Mouse (Mus musculus) intestine, embryonic 16.5 days (tissue): ENCODE measurements at regions not wholly inside any gene's neighbourhood (a gene's known extent, or its start where the extent isn't known, plus 50 kb on each side); places are given as distances from the start of the nearest gene placed in this dataset.

ENCODE experiments used
- ATAC-seq: fragments of 200-750 bp; cut with Nextera tagmentation; 2 replicates; pipeline ENCODE4 v1.8.0; 2017; ENCODE audit warnings: moderate TSS enrichment, moderate library complexity
- H3K27ac ChIP-seq: fragments of 300-500 bp; sonication (generic); 2 replicates; pipeline ENCODE4 v1.5.1; 2014; ENCODE audit warnings: mild to moderate bottlenecking, low read length
- H3K27me3 ChIP-seq: fragments of 300-500 bp; sonication (generic); replicated peaks from 2 replicates; pipeline ENCODE4 v1.6.1; 2014; ENCODE audit warnings: low read length, control low read depth, mixed read lengths; ENCODE audit not compliant: control insufficient read depth, insufficient read depth
- H3K36me3 ChIP-seq: fragments of 300-500 bp; sonication (generic); 2 replicates; pipeline ENCODE4 v1.6.1; 2014; ENCODE audit warnings: low read length, control low read depth; ENCODE audit not compliant: control insufficient read depth, insufficient read depth
- H3K4me1 ChIP-seq: fragments of 300-500 bp; sonication (generic); 2 replicates; pipeline ENCODE4 v1.6.1; 2014; ENCODE audit warnings: low read length, control low read depth, mixed read lengths; ENCODE audit not compliant: control insufficient read depth, insufficient read depth
- H3K4me2 ChIP-seq: fragments of 300-500 bp; sonication (generic); 2 replicates; pipeline ENCODE4 v1.6.1; 2014; ENCODE audit warnings: low read depth, low read length, control low read depth
- H3K4me3 ChIP-seq: fragments of 300-500 bp; sonication (generic); 2 replicates; pipeline ENCODE4 v1.5.1; 2014; ENCODE audit warnings: mild to moderate bottlenecking, low read length
- H3K9ac ChIP-seq: fragments of 300-500 bp; sonication (generic); 2 replicates; pipeline ENCODE4 v1.6.1; 2014; ENCODE audit warnings: low read depth, low read length
- H3K9me3 ChIP-seq: fragments of 300-500 bp; sonication (generic); 2 replicates; pipeline ENCODE4 v1.6.1; 2016; ENCODE audit warnings: low read length, control low read depth; ENCODE audit not compliant: control insufficient read depth
- WGBS: fragments of 180-500 bp; shearing (Covaris S2); extraction: QIAGEN DNeasy Blood & Tissue Kit; methylation state at CpG from one replicate; pipeline ENCODE4 v1.1.7; 2014; 5-methylcytosine and 5-hydroxymethylcytosine counted together

DNA sequence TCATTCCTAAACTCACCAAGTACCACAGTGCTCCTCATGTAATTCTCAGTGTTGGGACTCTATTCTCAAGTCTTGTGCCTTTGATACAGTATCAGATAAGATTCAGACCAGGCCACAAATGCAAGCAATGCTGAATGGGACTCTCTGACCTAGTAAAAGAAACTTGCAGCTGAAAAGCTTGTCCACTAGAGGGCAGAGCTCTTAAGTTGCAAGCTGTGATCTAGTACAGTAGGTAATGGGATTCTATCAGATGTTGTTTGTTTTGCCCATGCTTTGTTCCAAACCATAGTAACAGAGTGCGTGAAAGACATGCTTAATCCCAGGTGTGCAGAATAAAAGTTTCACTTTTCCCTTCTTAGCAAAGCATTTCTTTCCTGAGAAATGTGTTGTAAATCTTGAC lies 383.2 kb upstream of the Chrm2 start:
- Histone ChIP-seq H3K4me2 (no peak overlapping the region), H3K27ac (no peak overlapping the region), H3K9me3 (no peaks in the 10 kb centered on the region), H3K36me3 (no peaks in the 10 kb centered on the region), H3K27me3 (no peaks in the 10 kb centered on the region), H3K9ac (no peak overlapping the region), H3K4me1 (no peaks in the 10 kb centered on the region), H3K4me3 (no peak overlapping the region)
- 49% methylated on average over 1 of the region's 1 CpGs for WGBS
- ATAC-seq = no peak

DNA sequence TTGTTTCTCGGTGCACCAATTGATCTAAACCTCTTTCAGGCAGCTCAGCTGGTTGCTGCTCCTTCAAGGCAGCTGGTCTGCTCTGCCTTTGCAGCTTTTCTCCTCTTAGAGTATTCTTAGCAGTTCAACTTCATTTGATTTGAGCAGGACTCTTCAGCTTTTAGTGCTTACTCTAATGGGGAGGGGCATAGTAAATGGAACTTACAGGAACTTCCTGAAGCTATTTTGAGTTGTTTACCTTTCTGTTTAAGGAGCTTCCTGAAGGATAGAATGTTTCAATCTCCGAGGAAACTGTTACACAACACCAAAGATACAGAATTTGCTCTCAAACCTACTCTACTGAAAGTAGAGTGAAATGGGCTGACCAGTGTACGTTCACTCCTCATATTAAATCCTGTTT lies 385.8 kb upstream of the Chrm2 start:
- no peaks in the 10 kb centered on the region for H3K9me3 ChIP-seq
- H3K4me2 ChIP-seq = no peak overlapping the region
- H3K36me3 ChIP-seq = no peaks in the 10 kb centered on the region
- ATAC-seq = no peak
- H3K9ac ChIP-seq = no peak overlapping the region
- no peaks in the 10 kb centered on the region for H3K4me1 ChIP-seq
- H3K4me3 ChIP-seq = no peak overlapping the region
- 64% methylated on average over 3 of the region's 3 CpGs for WGBS
- no peak overlapping the region for H3K27ac ChIP-seq
- no peaks in the 10 kb centered on the region for H3K27me3 ChIP-seq

DNA sequence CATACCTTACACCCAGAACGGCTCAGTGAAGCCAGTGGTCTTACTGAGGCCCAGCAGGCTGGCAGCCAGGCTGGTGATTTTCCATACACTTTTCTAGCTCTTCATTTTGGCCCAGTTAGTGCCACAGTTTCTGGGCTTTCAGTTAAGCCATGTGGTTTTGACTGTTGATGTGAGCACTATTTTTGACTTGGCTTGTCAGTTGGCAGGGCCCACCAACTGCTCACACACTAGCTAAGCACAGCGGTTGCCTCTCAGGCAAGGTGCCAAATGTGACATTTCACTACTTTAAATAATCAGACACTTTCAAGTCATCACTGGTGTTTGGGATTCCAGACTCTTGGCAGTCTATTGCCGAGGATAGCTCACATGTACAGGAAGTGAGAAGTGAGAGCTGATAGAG lies 399.0 kb upstream of the Chrm2 start:
- Histone ChIP-seq H3K36me3 (no peaks in the 10 kb centered on the region), H3K4me1 (no peaks in the 10 kb centered on the region), H3K9ac (no peak overlapping the region), H3K9me3 (no peaks in the 10 kb centered on the region), H3K4me2 (no peak overlapping the region), H3K4me3 (no peak overlapping the region), H3K27me3 (no peaks in the 10 kb centered on the region), H3K27ac (no peak overlapping the region)
- WGBS = 46% methylated on average over 3 of the region's 3 CpGs
- ATAC-seq = no peak

DNA sequence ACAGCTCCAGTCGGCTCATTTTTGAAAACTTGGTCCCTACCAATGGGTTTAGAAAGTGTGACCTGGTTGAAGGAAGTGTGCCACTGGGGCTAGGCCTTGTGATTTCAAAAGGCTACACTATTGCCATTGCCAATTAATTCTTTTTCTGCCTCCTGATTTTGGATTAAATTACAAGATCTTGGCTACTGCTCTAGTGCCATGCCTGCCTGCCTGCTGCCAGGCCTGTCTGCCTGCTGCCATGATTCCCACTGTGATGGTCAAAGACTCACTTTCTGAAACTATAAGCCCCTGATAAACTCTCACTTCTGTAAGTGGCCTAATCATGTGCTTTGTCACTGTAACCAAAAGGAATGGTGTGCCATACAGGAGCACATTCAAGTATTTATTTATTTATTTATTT lies 400.4 kb upstream of the Mtpn start:
- H3K4me1 ChIP-seq = no peaks in the 10 kb centered on the region
- 83% methylated on average over 1 of the region's 1 CpGs for WGBS
- H3K4me2 ChIP-seq = no peak overlapping the region
- no peaks in the 10 kb centered on the region for H3K27me3 ChIP-seq
- no peaks in the 10 kb centered on the region for H3K9me3 ChIP-seq
- no peak overlapping the region for H3K4me3 ChIP-seq
- H3K36me3 ChIP-seq = no peaks in the 10 kb centered on the region
- no peak overlapping the region for H3K27ac ChIP-seq
- no peak overlapping the region for H3K9ac ChIP-seq
- no peak for ATAC-seq

DNA sequence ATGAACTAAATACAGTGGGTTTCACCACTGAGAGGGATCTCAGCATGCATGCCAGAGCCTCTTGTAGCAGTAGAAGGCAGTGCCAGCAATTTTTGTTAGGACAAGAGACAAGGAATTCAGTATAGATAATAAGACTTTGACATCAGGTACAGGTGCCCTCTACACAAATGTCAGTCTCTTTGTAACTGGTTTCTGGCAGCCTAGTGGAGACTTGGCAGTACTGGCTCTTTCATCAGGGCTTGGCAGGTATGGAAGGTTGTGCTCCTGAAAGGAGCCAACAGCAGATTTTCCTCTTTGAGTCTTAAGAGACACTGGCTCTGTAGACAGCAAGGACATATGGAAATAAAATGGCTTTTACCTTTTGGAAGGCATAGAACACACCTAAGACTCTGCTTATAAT lies 384.5 kb upstream of the Mtpn start:
- Histone ChIP-seq H3K9ac (no peak overlapping the region), H3K9me3 (no peaks in the 10 kb centered on the region), H3K27me3 (no peaks in the 10 kb centered on the region), H3K4me1 (no peaks in the 10 kb centered on the region), H3K27ac (no peak overlapping the region), H3K36me3 (no peaks in the 10 kb centered on the region), H3K4me3 (no peak overlapping the region), H3K4me2 (no peak overlapping the region)
- ATAC-seq = no peak

DNA sequence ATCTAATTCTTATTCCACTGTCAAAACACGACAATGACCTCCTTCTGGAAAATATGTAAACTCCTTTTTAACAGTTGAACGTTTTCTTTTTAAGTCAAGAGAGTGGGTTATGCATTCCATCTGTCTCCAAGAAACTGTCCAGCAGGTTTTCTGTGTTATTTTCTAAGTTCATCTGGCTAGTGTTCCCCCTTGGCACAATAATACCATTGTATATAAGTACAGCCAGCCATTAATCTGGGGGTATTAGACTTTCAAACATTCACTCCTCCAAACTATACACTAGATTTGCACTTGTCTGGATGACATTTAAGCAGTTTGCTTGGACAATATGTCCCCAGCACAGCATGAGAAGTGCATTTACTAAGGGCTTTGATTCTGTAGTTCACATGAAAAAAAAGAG lies 358.3 kb upstream of the Mtpn start:
- no peak overlapping the region for H3K4me3 ChIP-seq
- no peaks in the 10 kb centered on the region for H3K27me3 ChIP-seq
- H3K4me2 ChIP-seq = no peak overlapping the region
- H3K9me3 ChIP-seq = no peaks in the 10 kb centered on the region
- no peaks in the 10 kb centered on the region for H3K4me1 ChIP-seq
- ATAC-seq = 0 out of 2 replicates have a peak, but pooled peaks have one; percentile 50
- WGBS = 29% methylated on average over 2 of the region's 2 CpGs
- H3K9ac ChIP-seq = no peak overlapping the region
- no peaks in the 10 kb centered on the region for H3K36me3 ChIP-seq
- no peak overlapping the region for H3K27ac ChIP-seq

DNA sequence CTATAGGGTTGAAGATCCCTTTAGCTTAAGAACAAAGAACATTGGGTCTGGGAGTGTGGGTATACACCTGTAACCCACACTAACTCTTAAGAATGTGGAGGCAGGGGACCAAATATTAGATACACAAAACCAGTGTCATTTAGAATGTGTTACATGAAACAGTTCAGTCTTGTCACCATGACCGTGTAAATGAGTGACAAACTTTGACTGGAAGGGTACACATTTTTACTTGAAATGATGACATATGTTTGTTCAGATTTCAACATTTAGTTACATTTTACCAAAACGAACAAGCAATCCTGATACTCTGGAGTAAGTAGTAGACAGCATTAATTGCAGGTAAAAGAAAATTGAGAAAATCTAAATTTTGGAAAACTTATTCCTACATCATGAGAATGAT lies 356.0 kb upstream of the Mtpn start:
- Histone ChIP-seq H3K27me3 (no peaks in the 10 kb centered on the region), H3K4me1 (no peaks in the 10 kb centered on the region), H3K9ac (no peak overlapping the region), H3K4me2 (no peak overlapping the region), H3K36me3 (no peaks in the 10 kb centered on the region), H3K27ac (no peak overlapping the region), H3K4me3 (no peak overlapping the region), H3K9me3 (no peaks in the 10 kb centered on the region)
- WGBS = 92% methylated on average over 2 of the region's 2 CpGs
- no peak for ATAC-seq

DNA sequence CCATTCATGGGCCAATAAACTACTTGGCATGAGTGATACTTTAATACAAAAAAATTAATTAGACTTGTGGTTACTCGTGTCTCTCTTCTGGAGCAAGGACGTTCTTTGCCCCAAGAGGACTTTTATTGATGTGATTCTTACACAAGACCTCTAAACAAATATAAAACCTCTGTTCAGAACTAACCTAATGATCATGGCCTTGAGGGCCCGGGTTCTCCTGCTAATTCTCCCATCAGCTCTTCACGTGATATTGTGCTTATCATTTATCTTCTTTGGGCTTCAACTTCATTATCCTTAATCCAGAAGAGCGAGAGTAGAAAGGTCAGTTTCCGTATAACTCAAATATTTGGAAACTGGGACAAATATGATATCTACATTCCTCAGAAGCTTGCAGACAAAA lies 335.0 kb upstream of the Mtpn start:
- H3K36me3 ChIP-seq = no peaks in the 10 kb centered on the region
- H3K4me1 ChIP-seq = no peaks in the 10 kb centered on the region
- no peaks in the 10 kb centered on the region for H3K9me3 ChIP-seq
- no peak overlapping the region for H3K27ac ChIP-seq
- no peak overlapping the region for H3K4me3 ChIP-seq
- no peaks in the 10 kb centered on the region for H3K27me3 ChIP-seq
- H3K9ac ChIP-seq = no peak overlapping the region
- H3K4me2 ChIP-seq = no peak overlapping the region
- WGBS = 63% methylated on average over 6 of the region's 6 CpGs
- ATAC-seq = no peak

DNA sequence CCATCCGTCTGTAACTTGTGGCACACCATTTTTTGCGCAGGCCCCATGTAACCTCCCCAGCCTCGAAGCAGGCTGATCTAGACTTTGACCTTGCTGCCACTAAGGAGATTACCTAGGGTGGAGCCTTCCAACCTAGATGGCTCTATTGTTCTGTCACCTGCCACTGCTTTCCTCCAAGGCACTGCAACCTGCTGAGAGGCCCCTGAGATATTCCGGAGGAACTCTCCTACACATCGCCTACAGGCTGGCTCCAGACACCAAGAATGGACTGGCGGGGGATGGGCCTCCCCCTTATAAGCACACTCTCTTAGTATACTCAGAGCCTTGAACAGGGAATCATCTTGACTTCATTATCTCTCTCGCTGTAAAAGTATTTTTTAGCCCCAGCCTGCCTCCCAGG lies 331.7 kb upstream of the Mtpn start:
- no peak overlapping the region for H3K27ac ChIP-seq
- no peaks in the 10 kb centered on the region for H3K4me1 ChIP-seq
- WGBS = 64% methylated on average over 7 of the region's 7 CpGs
- H3K27me3 ChIP-seq = no peaks in the 10 kb centered on the region
- no peak overlapping the region for H3K4me2 ChIP-seq
- no peak overlapping the region for H3K9ac ChIP-seq
- ATAC-seq = peak; percentile 72
- no peak overlapping the region for H3K4me3 ChIP-seq
- H3K36me3 ChIP-seq = no peaks in the 10 kb centered on the region
- no peaks in the 10 kb centered on the region for H3K9me3 ChIP-seq

DNA sequence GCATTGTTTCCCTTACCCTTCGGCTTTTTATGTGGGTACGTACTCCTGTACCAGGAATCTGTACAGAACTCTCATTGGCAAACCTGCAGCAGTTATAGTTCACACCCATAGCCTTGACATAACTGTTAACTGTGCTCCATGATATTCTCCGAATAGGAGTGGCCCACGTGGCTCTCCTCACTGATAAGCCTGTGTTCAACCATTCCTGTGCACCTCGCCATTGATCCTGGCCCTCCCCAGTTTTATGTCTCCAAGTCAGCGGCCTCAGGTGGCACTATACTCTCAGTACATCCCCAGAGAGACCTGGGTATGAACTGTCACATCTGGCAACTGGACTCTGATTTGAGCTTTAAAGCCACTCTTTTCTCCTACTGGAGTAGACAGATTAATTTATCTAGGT lies 324.5 kb upstream of the Mtpn start:
- 75% methylated on average over 6 of the region's 6 CpGs for WGBS
- no peaks in the 10 kb centered on the region for H3K27me3 ChIP-seq
- no peak overlapping the region for H3K4me2 ChIP-seq
- no peaks in the 10 kb centered on the region for H3K36me3 ChIP-seq
- no peaks in the 10 kb centered on the region for H3K9me3 ChIP-seq
- H3K4me3 ChIP-seq = no peak overlapping the region
- peak; percentile 60; the same call in 1 of the 2 replicates for ATAC-seq
- no peaks in the 10 kb centered on the region for H3K4me1 ChIP-seq
- H3K27ac ChIP-seq = no peak overlapping the region
- H3K9ac ChIP-seq = no peak overlapping the region
